Mouse (Mus musculus): ENCODE data around the gene Olfr1328. TPM values are rescaled to one million over a fixed set of nuclear protein-coding genes. Genes with fewer than 3 reads are reported as not detected.

Olfr1328 gene
- polyA plus RNA-seq (2012; rRNA removed), result not detected in 2 replicates

DNA sequence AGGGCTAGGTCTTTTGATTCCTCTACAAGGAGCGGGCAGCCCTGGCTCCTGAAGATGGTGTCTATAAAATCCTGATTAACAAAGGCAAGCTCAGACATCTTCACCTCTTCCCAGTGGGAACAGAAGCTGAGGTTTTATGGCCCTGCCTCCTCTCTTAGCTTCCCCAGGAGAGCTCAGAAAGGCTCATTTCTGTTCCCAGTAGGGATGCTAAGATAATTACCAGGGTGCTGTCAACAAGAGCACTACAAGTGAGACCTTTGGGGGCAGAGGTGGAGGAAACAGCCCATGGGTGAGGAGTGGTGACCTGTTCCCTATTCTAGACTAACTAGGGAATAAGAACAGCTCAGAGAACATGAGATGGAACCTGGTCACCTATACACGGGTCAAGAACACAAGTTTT is at the start of gene Olfr1328:
Olfr1328 (minus strand) TSS at position 101 of the 400 bp plus-strand sequence.

GRCm38 (mm10) chr4:118961141-118961628 is 22.8 kb upstream of the Olfr1328 start, which contains the start of gene Lao1:
Gene Lao1, plus strand, starts transcription at chr4:118961578.

GRCm38 (mm10) chr4:118917365-118917764 is 21.0 kb downstream of the Olfr1328 start, which contains the start of gene Olfr1329:
Gene Olfr1329, minus strand, starts transcription at chr4:118917465.

DNA sequence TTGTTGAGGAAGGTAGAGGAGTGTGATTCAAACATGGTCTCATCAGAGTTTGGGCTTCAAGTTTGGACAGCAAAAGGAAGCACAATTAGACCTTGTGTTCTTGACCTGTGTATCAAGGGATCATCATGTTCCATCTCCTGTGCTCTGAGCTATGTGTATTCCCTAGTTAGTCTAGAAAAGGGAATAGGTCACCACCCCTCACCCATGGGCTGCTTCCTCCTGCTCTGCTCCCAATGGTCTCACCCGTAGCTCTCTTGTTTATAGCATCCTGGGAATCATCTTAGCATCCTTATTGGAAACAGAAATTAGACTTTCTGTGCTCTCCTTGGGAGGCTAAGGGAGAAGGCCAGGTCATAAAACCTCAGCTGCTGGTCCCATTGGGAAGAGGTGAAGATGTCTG is 50.1 kb downstream of the Olfr1328 start, which contains the start of gene Olfr1330:
Olfr1330 (plus strand) TSS at position 301 of the 400 bp plus-strand sequence.

Other genes with a start within 250 kb of the Olfr1328 start
- gene Olfr1342, start 245.9 kb downstream of the Olfr1328 start, polyA plus RNA-seq (2012; rRNA removed), result 0.02 TPM in 1 of 2 replicates, not detected in the other
- not detected in 2 replicates for gene Olfr1341, start 235.1 kb downstream of the Olfr1328 start, polyA plus RNA-seq (2012; rRNA removed)
- gene Olfr1340, start 218.5 kb downstream of the Olfr1328 start, polyA plus RNA-seq (2012; rRNA removed), result not detected in 2 replicates
- not detected in 2 replicates for gene Olfr1339, start 206.4 kb downstream of the Olfr1328 start, polyA plus RNA-seq (2012; rRNA removed)
- gene Olfr1338, start 179.9 kb downstream of the Olfr1328 start, polyA plus RNA-seq (2012; rRNA removed), result not detected in 2 replicates
- not detected in 2 replicates for gene Olfr1337, start 156.0 kb downstream of the Olfr1328 start, polyA plus RNA-seq (2012; rRNA removed)
- gene Olfr1335, start 128.7 kb downstream of the Olfr1328 start, polyA plus RNA-seq (2012; rRNA removed), result not detected in 2 replicates
- not detected in 2 replicates for gene Olfr1333, start 102.3 kb downstream of the Olfr1328 start, polyA plus RNA-seq (2012; rRNA removed)
- gene Olfr1331, start 74.0 kb downstream of the Olfr1328 start, polyA plus RNA-seq (2012; rRNA removed), result not detected in 2 replicates
- gene Olfr1330, start 50.0 kb downstream of the Olfr1328 start, polyA plus RNA-seq (2012; rRNA removed), result not detected in 2 replicates
- not detected in 2 replicates for gene Olfr1329, start 21.1 kb downstream of the Olfr1328 start, polyA plus RNA-seq (2012; rRNA removed)
- gene Lao1, start 23.0 kb upstream of the Olfr1328 start, polyA plus RNA-seq (2012; rRNA removed), result not detected in 2 replicates
- 77.0 and 86.0 TPM in 2 replicates for gene Slc2a1, start 170.1 kb upstream of the Olfr1328 start, polyA plus RNA-seq (2012; rRNA removed)
- 9.7 and 14.4 TPM in 2 replicates for gene Zfp691, start 235.6 kb upstream of the Olfr1328 start, polyA plus RNA-seq (2012; rRNA removed)